Mouse (Mus musculus) adrenal gland, adult (tissue): ENCODE measurements at regions not wholly inside any gene's neighbourhood (a gene's known extent, or its start where the extent isn't known, plus 50 kb on each side); places are given as distances from the start of the nearest gene placed in this dataset.

Experiments
- DNase-seq, 2 experiments: peaks; one replicate each; pipeline ENCODE4 v3.0.0; 2022 to 2023; ENCODE audit warnings: low spot score in 1 of 2; ENCODE audit not compliant: inconsistent age in 2 of 2

DNA sequence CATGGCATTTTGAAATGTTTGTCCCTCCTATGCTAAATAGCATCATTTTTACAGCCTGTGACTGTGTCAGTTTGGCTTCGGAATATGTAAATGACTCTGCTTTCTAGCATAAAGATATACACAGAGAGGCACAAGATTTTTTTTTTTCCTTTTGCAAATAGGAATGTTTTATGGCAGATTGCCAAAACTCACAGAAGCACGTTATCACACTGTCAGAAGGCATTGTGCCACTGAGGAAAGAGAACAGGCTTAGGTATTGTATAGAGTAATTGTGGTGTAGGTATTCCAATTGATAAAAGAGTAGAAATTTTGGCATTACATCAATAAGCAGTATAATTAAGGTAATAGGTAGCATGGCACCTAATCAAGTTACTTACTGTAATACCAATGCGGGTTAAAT is 988.5 kb upstream of the Tenm2 start:
- no peak for DNase-seq

DNA sequence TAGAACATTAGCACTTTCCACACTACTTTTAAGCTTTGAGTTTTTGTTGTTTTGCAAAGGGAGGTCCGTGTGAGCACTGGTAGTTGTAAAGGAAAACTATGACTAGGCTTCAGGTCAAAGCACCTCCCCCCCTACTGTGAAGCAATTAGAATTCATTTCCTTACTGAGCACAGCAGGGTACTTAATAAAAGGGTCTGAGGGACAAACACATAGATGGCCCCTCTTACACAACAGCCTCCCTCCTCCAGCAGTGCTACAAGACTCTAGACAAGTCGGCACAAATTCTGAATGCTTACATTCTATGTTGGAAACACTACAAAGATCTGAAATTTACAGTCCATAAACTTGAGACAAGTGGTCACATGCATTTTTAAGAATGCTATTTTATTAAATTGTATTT is 967.6 kb upstream of the Tenm2 start:
- no peak for DNase-seq

DNA sequence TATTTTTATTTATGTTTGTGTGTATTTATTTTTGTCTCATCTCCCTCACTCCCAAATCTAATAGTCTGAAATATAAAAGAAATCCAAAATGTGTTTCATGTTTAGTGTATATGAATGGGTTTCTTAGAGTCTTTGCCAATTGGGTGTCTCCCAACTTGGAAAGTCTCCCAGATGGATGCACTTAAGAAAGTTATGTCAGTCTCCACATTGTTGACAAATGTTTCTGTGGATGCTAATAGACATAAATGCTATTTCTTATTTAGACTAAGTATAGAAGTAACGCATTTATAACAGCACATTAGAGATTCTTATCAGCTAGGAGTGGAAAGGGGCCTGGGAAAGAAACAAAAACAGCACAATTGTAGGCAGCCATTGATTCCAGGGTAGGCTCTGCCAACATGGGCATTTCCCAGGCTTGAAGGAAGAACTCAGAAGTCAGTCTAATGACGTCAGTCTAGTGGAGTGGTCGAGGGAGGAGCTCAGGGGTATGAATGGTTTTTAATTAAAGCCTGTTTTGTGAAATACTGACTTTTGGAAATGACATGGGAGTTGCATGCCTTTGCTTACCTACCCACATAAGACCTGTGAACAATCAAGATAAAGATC is 965.5 kb upstream of the Tenm2 start:
- DNase-seq, result no peak

DNA sequence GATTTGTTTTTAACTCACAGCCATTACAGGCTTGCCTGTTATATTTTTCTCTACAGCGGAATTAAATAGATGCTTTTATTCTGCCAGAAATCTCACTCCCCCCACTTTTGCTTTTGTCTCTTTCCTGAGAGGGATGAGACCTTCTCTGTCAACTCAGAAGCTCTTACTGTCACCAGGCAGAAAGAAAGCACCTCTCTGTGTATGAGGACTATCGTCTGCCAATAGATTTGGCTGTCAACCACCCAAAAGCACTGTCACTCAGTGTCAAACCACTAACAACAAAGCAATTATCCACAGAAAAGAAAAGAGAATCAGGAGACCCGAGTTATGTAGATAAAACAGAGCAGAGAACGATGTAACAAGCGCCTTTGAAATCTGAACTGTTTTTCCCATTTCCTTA is 958.0 kb upstream of the Tenm2 start:
- DNase-seq, result no peak

DNA sequence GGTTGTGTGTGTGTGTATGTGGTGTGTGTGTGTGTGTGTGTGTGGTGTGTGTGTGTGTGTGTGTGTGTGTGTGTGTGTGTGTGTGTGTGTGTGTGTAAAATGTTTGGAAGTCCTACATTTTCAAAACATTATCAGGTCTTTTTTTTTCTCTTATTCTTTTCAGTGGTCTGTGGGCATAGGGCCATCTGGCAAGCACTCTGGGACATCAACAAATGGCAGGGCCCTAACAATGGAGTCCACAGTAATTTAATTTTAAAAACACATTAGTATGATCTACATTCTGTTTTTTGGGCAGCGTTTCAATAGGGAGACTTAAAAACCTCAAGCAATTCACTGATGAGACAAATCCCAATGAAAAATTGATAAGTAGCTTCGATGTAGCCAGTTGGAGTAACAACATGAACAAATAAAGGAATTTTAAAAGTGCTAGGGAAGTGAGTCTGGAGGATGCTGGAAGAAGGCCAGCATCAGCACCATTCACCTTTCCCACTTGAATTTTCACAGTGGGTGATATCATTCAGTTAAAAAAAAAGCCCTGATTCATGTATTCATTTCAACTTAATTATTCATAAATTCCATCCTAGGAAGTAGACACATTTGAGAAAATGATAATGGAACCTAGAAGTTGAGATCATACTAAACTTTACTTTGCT is 956.3 kb upstream of the Tenm2 start:
- no peak for DNase-seq

DNA sequence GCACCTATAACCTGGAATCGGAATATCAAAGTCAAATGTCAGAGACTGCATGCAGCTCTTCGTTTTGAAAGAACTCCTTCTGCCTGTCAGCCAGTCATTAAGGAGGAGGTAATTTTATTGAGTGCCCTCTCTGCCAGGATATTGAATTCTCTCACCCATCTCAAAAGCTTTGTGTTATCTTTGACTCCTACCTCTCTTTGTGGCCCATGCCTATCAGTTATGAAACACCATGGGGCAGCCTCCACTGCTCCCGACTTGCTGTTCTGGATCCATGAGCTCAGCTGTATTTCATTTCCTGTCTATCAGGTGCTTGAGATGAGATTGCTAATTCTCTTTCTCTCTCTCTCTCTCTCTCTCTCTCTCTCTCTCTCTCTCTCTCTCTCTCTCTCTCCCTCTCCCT is 955.7 kb upstream of the Tenm2 start:
- no peak for DNase-seq

DNA sequence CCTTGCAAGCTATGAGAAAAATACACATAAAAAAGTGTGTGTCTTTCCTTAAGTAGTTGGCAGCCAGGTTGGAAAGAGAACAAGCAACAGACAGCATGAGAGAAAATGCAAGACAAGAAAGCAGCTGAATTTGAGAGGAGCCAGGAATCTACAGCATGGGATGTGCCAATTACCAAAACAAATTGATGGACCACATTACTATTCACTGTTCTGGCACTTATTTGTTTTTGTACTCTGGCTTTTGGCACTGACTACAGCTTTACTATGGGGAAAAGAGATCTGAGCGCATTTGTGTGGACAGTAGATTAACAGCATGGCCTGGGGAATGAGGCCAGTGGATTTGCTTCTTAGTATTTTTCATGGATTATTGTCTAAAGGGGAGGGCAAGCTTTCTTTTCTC is 935.0 kb upstream of the Tenm2 start:
- DNase-seq, result no peak

DNA sequence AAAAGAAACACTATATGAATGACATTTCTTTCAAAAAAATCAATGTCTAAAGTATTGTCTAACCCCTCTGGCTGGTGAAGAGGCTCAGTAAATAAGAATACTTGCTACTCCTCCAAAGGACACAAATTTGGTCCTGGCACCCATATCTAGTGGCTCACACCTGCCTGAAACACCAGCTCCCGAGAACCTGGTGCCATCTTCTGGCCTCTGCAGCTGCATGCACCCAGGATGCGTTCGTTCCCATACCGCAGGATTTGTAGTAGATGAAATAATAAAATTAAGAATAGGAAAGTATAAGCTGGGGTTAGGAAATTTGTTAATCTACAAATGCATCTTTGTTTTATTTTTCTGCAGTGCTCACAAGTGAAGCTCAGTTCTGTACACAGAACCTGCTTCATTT is 922.5 kb upstream of the Tenm2 start:
- no peak for DNase-seq

DNA sequence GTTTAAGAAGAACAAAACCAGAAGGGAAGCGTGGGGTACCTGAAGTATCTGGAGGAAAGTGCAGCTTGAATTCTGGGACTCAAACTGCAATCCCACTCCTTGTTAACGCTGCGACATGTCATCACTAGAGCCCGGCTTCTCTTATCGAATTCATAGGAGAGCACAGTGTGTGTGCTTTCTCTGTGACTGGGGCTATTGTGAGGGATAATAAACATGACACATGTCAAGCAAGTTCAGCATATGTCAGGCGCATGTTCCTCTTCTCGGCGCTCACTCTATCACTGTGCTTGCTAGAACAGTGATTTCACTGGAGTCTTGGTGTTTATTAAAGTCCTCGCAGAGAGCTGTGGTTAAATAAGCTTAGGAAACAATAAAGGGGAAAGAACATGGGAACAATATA is 921.2 kb upstream of the Tenm2 start:
- no peak for DNase-seq

DNA sequence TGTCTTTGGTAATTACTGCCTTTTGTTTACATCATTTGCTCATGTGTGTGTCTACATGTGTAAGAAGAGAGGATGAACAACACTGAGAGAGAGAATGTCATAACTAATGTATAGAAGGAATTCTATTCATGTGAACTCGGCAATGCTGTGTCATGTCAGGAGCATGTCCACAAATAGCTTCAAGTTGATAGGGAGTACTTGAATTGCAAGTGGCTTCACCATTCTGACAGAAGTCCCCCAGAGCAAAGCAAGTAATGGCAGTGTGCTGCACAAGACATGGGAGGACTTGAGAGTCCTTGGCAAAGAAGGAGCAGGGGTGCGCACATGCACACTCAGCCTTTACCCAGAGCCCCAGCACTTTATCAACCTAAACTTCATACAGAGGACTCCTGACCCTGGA is 919.9 kb upstream of the Tenm2 start:
- no peak for DNase-seq

DNA sequence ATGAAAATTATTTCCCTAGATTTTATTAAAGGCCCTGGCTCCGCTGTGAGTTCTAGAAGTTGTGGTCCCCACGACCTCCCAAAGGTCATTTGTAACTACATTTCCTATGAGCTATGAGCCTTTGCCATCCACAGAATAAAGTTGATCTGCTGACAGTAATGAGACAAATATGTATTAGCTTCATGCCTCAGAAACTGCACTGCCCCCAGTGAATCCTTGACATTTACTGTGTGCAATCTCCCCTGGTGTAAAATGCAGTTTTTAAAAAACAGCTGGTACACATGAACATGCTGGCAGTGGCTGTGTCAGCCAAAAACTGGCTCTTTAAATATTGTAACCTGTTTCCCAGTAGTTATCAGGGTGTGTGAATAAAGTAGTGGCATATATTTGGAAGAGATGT is 907.7 kb upstream of the Tenm2 start:
- peak; percentile 19 to 75 for DNase-seq

DNA sequence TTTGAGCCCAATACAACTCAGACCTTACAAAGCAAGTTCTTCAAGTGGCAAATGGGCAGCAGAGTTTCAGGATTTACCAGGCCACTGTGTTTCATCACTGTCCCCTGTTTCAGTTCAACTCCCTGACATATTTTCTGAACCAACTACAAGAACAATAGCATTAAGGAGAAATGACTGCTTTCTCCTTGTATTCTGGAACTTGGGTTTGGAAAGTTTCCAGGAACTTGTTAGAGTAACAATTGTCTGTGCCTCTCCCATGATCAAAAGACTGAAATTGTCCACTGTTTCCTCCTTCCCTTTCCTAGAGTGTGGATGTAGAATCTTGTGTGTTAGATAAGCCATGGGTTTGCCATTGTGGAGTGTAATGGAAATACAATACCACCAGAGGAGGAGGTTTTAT is 893.1 kb upstream of the Tenm2 start:
- DNase-seq, result no peak

DNA sequence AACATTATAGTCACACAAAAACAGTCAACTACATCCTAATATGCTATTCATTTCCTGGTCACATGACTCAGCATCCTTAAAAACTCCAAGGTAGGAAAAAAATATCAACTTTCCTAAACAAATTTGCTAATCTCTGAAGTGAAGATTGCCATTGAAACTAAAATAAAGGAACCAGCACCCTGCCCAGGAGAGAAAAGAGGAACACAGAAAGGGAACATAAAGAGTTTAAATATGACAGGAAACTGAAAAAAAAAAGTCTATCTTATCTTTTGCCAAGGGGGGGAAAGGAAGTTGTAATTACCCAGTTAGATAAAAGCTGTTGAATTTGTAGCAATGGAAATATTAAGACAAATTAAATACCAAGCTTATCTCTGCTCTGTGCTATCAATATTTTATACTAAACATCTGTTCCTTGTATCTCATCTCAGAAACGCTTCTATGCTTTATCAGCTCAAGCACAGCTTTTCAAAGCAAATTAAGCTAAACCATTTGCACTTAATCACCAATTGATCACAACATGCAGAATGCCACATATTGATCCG is 888.1 kb upstream of the Tenm2 start:
- DNase-seq, result no peak

DNA sequence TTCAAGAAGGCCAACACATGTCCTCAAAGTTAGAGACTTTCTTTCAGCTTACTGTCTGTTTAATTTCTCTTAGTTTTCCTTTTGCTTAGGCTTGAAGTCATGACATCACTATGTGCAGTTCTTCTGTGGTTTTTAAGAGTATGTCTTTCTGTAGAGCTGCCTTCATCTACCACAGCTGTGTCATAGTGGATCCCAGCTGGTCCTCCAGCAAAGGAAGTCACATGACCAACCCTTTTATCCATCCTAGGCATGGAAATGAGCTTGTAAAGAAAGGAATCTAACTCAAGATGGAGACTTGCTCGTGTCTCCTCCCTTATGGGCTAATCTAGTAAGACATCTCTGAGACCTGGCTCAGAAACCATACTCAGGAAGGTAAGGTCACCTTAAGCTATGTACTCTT is 886.7 kb upstream of the Tenm2 start:
- DNase-seq, result no peak

DNA sequence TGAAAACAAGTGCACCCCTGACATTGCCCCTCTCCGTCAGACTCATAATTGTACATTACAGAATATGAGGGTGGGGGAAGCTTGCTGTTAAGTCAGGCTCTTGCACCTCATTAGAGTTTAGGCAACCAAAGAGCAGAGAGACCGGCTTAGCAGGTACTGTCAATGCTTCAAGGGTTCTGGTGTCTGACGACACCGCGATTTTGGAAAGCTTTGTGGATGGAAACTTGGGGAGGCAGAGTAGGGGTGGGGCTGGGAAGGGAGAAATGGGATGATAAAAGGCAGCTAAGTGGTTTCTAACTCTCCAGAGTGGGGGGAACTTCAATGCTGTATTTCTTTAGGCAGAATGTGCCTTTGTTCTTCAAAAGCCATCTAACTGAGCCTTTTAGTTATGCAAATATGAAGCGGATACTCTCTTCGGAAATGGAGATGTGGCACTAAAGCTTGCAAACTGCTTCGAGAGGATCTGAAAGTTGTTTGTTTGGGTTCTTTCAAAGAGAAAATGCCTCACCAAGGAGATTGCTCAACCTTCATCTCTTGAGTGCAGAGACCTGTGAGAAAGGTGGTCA is 885.4 kb upstream of the Tenm2 start:
- no peak for DNase-seq

DNA sequence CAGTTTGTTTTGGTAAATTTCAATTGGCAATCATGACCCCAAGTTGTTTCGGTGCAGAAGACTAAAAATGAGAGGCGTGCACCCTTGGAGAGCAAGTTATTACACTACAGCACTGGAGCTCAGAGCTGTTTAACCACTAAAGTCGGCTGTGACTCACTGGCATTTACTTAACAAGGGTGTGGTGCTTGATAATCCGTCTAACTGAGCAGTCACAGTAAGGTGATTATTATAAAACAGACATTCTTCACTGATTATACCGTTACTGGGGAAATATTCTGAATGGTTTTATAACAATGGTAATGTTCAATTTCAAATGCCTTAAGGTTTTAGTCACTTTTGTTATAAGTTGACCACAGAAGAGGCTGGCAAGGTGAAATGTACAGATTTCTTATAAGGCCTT is 882.0 kb upstream of the Tenm2 start:
- no peak for DNase-seq

DNA sequence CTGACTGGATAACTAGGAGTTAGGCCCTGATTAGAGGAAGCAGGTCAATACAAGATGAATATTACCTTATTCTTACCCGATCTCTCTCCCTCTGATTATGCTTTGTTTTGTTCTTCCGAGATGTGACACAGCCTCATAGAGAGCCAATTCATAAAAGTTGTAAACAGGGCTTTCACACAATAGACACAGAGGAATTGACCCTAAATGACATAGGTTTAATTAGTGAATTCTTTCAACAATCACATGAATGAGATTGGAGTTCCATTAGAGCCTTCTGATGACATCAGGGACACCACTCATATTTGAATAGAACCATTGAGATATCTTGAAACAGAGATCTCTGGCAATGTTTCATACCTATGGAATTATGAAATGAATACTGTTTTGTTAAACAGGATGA is 856.4 kb upstream of the Tenm2 start:
- no peak for DNase-seq

DNA sequence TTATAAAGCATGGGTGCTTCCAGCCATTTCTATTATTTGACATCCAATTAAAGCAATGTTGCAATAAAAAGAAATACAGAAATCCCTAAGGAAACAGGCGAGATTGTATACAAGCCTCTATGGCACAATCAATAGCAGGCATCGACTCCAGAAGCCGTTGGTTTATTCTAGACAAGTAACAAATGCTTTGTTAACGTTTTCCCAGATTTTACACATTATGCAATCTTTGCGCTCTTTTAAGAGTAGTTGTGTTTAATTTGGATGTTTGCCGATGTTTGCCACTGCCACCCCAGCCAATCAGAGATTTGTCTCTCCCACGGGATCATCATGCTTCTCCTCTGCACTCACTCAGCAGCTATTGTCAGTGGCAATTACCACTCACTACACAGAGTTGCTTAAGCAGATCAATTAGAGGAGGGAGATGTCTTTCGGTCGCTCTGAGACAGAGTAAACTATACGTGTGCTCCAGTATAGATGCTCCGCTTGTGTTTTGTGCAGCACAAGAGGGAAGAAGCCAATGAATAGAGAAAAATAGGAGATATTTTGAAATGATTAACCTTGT is 839.5 kb upstream of the Tenm2 start:
- no peak for DNase-seq

DNA sequence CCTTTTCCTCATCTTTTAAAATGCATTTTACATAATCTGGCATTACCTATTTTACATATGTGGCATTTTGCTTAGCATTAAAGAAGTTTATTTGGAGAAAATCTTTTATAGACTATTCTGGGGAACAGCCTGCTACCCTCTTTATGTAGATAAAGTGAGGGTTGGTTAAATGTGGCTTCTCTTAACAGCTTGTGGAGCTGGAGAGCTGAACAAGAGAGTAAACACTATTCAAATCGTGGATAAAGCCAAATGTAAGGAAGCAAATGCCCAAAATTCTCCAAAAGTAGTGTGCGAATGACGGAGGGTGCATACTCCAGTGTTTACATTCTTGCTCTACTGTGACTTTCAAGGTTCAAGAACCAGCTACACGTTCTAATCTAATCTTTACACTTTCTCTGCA is 833.9 kb upstream of the Tenm2 start:
- DNase-seq, result no peak

DNA sequence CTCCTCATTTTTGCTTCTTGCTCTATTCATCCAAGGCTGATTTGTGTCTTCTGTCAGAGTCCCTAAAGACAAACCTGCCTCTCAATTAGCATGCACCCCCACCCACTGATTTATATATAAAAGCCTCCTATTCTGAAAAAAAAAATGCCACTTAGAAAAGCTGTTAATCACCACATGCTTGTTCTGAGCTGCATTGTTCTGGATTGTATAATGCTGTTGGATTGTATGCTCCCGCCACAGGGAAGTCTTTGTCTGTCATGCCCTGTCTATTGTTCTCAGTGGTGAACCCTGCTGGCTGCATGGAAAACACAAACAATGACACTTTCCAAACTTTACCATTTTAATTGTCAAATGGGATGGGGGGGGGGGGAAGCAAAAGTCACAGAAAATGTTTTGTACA is 831.9 kb upstream of the Tenm2 start:
- no peak for DNase-seq

DNA sequence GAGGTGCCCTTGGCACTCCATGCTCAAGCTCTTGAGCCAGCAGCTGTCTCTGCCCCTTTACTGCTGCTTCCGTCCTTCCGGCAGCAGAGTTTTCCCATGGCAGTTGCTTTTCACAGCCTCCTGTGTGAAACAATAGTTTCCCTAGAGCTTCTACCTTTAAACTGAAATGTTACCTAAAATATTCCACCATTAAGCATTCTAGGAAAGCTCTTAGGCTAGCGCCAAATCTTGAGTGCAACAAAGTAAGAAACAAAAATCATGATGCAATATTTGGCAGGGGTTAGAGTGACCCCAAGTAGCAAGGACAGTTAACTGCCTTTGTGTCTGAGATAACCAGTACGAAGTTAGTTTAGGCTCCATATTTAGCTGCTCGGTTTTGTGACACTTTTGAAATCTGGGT is 830.3 kb upstream of the Tenm2 start:
- peak in 1 of 2 experiments; percentile 19 for DNase-seq

DNA sequence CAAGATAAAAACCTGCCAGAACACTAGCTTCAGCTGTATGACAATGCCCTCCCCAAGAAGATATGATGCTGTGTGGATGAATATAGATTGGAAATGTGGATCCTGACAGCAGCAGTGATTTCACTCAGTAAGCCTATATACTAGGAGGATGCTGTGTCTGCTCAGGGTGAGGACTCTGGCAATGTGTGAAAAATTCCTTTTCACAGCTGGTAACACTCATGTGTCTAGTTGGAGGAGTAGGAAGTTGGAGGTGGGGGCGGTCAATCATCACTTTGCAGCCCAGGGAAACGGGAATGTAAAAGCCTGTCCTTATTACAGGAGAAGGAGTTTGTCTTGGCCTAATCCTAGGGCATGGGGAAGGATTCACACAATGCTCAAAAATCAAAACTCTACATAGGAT is 824.3 kb upstream of the Tenm2 start:
- no peak for DNase-seq
